Mouse (Mus musculus) brown adipose tissue, adult 24 weeks (tissue): Measurements from ENCODE around the gene Gm42372. TPM values are rescaled to one million over a fixed set of nuclear protein-coding genes. Genes with fewer than 3 reads are reported as not detected.

Source experiments
- H3K27ac ChIP-seq: fragments of 200-500 bp; replicated peaks from 2 replicates; pipeline ENCODE4 v1.5.1; 2012; ENCODE audit warnings: low read depth, mild to moderate bottlenecking, low read length
- H3K4me1 ChIP-seq: fragments of 200-500 bp; 2 replicates; pipeline ENCODE4 v1.6.1; 2012; ENCODE audit warnings: low read length, mixed read lengths; ENCODE audit not compliant: control insufficient read depth, insufficient read depth, insufficient read length
- H3K4me3 ChIP-seq: fragments of 200-500 bp; 2 replicates; pipeline ENCODE4 v1.5.1; 2012; ENCODE audit warnings: low read depth, mild to moderate bottlenecking, low read length, moderate library complexity; ENCODE audit not compliant: insufficient read depth
- polyA plus RNA-seq: library from polyadenylated mRNA; stranded (reverse); fragments of >200 nt; gene quantifications from 2 replicates; pipeline ENCODE4 v1.2.4, GENCODE M21; 2012; ENCODE audit not compliant: missing spikeins, insufficient read depth, insufficient read length

Gm42372 gene
- polyA plus RNA-seq, 1 experiment: not detected

- H3K4me3 ChIP-seq: no peak overlapping the region
- H3K4me1 ChIP-seq: no peaks in the 10 kb centered on the region; the same call in none of the 2 replicates
- H3K27ac ChIP-seq: no peak overlapping the region
Observed at GRCm38 (mm10) chr7:17010010-17010347, 27.1 kb downstream of the Gm42372 start.

DNA sequence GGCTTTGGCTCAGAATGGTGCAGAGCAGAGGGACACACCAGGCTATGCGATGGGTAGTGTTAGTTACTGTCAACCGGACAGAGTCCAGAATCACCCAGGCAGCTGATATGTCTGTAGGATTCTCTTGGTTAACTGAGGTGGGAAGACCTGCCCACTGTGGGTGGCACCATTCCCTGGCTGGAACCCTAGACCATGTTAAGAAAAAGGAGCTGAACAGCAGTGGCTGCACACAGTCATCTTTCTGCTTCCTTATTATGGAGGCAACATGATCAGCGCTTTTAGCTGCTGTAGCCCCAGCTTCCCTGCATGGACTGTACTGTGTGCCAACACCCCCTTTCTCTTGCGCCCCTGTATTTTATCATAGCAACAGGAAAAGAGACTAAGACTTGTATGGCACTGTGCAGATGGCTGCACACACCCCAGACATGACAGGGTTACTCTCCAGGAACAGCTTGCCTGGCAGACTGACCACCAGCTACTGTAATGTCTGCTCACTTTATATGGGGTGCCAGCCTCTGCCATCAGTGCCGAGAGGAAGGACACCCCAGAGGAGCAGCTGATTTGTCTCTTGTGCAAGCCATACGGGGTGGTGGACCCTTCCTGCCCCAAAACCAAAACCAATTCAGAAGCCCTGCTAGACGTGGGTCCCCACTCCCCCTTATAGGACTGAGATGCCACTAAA is 29.2 kb downstream of the Gm42372 start:
- Histone ChIP-seq H3K4me1 (no peaks in the 10 kb centered on the region; the same call in none of the 2 replicates), H3K27ac (no peak overlapping the region), H3K4me3 (no peak overlapping the region)

DNA sequence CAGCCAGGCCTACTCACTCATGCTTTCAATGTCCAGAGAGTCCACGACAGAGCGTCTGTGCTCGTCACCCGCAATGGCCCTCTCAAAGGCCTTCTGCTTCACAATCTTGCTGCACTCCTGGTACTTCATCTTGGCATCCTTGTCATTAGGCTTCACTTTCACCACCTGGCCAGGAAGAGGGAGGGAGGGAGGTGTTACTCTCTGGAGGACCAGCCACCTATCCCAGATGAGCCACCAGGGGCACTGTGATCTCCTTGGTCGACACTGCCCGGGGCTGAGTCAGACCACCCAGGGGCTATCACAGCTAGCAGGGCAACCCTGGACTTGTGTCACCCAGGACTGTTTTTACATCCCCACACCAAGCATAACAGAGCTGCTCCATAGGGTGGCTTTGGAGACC is 32.5 kb downstream of the Gm42372 start:
- Histone ChIP-seq H3K27ac (no peak overlapping the region), H3K4me3 (no peak overlapping the region)

GRCm38 (mm10) chr7:17017036-17017435 is 34.1 kb downstream of the Gm42372 start:
- Histone ChIP-seq H3K4me1 (no peaks in the 10 kb centered on the region), H3K27ac (no peak overlapping the region), H3K4me3 (no peak overlapping the region)

More for the DNA sequence above, 32.5 kb downstream of the Gm42372 start:
- no peaks in the 10 kb centered on the region; the same call in 1 of the 2 replicates for H3K4me1 ChIP-seq

DNA sequence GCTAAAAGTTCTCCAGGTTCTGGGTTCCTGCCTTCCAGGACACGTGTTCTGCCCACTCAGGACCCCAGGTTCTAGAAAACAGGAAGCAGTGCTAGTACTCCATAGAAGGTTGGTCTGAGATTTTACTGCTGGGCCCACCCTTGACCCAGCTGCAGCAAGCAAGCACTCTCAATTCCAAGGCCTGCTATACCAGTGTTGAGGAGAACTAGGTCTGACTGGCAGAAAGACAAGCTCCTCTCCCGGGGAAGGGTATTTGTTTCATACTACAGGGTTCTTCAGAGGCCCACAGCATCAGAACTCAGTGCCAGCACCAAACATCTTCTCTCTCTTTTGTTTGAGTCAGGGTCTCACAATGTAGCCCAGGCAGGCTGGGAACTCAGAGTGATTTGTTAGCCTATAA is 35.0 kb downstream of the Gm42372 start:
- Histone ChIP-seq H3K27ac (no peak overlapping the region), H3K4me3 (no peak overlapping the region), H3K4me1 (no peaks in the 10 kb centered on the region)

DNA sequence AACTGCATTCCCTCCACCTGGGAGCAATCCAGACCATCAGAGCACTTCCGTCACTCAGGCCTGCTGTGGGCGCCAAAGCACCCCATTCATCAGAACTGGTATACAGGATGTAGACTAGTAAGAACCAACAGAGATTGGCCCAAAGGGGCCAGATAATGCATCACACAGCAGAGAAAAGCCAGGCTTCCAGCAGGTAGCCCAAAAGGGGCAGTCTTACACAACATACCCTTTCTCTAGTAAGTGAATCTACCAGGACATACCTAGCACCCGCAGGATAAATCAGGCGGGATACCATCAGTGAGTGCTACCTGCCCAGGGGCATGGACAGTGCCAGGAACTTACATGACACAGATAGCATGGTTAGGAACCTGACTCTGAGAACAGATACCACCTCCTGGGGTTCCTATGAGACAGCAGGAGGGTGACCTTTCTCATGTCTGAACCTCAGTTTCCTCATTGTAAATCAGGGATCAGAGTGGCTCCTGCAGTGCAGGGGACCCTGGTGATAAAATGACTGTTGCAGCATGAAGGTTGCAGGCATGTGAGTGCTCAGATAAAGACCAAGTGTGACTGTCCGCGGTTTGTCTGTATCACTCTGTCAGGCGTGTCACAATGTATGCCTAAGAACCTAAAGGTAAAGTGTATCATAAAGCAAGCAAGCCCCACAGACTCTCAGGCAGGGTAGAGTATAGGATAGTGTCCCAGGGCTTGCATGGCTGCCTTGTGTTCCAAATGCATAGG is 36.7 kb downstream of the Gm42372 start:
- H3K27ac ChIP-seq: no peak overlapping the region
- no peak overlapping the region for H3K4me3 ChIP-seq
- H3K4me1 ChIP-seq: peaks cover 14% of the 10 kb centered on the region

DNA sequence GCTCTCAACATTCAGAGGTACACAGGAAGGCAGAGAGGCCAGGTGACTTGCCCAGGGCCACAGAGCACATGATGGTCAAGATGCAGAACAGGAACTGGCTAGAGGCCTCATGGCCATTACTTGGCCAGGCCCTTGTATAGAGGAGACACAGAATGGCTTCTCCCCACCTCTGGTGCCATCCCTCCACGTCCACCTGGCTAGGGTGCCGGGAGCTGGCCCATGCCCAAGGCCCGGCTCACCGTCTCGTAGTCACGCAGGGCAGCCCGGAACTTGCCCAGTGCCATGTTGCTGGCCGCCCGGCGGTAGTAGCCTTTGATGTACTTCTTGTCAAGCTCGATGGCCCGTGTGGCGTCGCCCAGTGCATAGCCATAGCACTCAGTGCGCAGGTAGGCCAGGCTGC is 39.3 kb downstream of the Gm42372 start:
- Histone ChIP-seq H3K4me1 (peaks cover 35% of the 10 kb centered on the region), H3K4me3 (no peak overlapping the region), H3K27ac (no peak overlapping the region)

DNA sequence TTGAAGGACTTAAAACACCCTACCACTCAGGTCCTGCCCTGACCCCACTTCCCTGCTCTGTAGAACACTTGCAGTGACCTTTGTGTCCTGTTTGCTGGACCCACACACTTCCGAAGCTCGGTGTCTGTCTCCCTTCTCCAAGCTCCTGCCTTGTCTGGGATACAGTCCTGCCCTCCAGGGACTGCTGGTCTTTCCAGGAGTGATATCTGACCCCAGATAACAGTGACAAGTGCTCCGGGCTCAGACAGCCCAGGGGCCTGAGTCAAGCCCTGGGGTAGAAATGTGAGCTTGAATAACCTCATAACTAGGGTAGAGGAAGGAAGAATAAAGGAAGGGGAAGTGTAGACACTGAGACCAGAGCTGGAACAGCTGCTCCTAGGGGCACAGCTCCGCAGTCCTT is 40.8 kb downstream of the Gm42372 start:
- Histone ChIP-seq H3K27ac (peak overlapping the region; percentile 57), H3K4me3 (peak overlapping the region; percentile 4), H3K4me1 (peaks cover 35% of the 10 kb centered on the region)

GRCm38 (mm10) chr7:17024141-17024540 is 41.3 kb downstream of the Gm42372 start:
- Histone ChIP-seq H3K27ac (peak overlapping the region; percentile 57), H3K4me1 (peaks cover 35% of the 10 kb centered on the region), H3K4me3 (peak overlapping the region; percentile 4; the same call in 1 of the 2 replicates)

DNA sequence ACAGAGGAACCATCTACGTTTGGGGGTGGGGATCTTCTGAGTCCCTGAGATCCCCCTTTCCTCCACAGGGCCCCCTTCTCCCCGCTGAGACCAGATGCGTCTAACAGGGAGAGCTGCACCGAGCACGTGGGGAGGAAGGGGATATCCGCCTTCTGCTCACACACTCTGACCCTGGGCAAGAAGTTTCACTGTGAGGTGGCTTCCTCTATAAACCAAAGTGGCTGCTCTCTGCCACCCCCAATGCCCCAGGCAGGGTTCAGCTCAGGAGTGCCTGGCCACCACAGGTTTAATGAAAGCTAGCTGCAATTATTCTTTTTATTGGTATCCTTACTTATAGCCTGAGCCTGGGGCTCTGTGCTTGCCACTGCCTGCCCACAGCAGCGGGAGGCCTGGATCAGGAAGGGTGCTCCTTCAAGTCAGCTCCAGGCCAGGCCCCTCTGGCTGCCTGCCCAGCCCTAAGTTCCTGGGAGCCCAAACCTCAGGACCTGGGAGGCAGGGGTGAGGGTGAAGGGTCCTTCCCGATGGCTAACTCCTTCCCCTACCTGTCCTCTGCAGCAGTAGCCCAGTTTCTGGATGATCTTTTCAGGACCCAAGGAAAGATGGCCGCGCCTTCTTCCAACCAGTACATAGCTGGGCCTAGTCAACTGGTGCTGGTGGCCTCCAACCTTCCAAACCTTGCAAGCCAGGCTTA is 42.1 kb downstream of the Gm42372 start:
- Histone ChIP-seq H3K27ac (peak overlapping the region; percentile 57), H3K4me3 (no peak overlapping the region), H3K4me1 (peaks cover 35% of the 10 kb centered on the region)

GRCm38 (mm10) chr7:17025505-17025894 is 42.6 kb downstream of the Gm42372 start:
- Histone ChIP-seq H3K4me1 (peaks cover 35% of the 10 kb centered on the region), H3K27ac (peak overlapping the region; percentile 57), H3K4me3 (0 out of 2 replicates have a peak overlapping the region, but pooled peaks have one; percentile 7)

DNA sequence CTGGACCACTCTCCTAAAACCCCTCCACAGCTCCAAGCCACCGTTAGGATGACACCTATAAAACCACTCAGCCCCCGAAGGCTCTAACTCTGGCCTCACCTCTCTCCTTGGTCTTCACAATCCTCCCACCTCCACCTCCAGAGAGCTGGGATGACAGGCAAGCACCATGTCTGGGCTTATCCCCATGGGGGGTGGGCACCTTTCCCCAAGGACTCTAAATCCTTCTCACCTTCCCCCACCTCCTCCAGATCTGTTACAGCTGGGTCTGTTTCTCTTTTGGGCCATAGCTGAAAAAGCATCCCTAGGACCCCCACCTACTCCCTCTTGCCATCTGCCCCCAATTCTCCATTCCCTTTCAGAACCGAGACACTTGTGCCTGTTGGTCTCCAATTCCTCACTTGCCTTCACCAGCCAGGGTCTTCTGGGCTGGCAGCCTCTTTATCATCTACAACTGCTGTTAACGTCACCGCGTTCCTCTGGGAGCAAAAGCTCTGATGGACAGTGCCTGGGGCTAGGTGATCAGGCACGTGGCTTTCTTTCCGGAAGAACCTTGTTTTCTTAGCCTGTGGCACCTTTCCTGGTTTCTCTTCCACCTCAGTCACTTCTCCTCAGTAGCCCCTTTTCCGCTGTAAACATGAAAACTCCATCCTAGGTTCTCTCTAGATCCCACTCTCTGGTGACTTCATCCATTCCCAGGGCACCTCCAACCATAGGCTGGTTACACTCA is 43.2 kb downstream of the Gm42372 start:
- H3K27ac ChIP-seq: peak overlapping the region; percentile 57
- H3K4me3 ChIP-seq: peak overlapping the region; percentile 95
- H3K4me1 ChIP-seq: peaks cover 35% of the 10 kb centered on the region

DNA sequence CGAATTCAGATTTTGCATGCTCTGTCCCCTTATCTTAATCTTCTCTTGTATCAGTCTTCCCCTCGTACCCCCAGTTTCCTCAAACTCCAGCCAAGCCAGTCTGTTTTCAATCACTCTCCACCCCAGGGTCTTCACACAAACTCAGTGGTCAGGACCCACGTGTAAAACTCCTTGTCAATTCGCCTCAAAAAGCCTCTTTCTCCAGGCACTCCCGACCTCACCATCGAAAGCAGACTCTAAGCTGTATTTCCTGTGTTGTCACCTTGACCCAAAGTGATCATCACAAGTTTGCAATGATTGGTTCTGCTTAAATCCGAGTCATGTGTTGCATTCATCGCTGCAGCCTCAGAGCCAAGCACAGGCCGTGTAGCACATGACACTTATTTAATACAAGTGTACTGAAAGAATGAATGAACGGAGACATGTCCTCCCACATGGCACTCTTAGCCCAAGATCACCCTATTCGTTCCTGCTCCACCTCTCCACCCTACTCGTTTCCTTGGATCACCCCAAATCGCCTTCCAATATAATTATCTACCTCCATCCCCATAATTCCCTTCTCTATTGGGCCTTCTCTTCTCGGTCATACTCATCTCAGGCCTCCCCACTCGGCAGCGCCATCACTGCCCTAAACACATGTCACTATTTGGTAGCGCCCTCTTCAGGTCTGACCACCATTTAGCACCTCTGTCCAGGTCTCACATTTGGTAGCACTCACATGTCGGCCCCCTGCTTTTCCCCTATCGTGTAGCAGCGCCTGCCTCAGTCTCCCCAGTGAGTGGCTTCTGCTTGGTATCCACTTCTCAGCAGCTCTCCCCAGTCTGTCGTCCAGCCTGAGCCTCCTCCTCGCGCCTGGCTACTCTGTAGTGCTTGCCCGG is 44.1 kb downstream of the Gm42372 start:
- Histone ChIP-seq H3K27ac (peak overlapping the region; percentile 95), H3K4me3 (peak overlapping the region; percentile 95), H3K4me1 (peaks cover 35% of the 10 kb centered on the region)
